Mouse (Mus musculus) ES-E14 (cell line): Measurements from ENCODE around the gene Chd3. TPM values are rescaled to one million over a fixed set of nuclear protein-coding genes. Genes with fewer than 3 reads are reported as not detected.

Experiments used
- DNase-seq: peaks from one replicate; pipeline ENCODE4 v3.0.0-alpha.2; 2013; ENCODE audit warnings: low read depth, low spot score
- H3K27ac ChIP-seq: 2 replicates; pipeline ENCODE4 v1.5.1; 2012; ENCODE audit warnings: low read depth, mild to moderate bottlenecking, low read length, moderate library complexity, mixed read lengths; ENCODE audit not compliant: poor library complexity, insufficient read depth, severe bottlenecking
- H3K36me3 ChIP-seq: 2 replicates; pipeline ENCODE4 v1.6.1; 2012; ENCODE audit warnings: mild to moderate bottlenecking, low read length, moderate library complexity, mixed read lengths; ENCODE audit not compliant: control insufficient read depth, poor library complexity, insufficient read depth, severe bottlenecking
- H3K4me1 ChIP-seq, 2 experiments: fragments of 150-350 bp in 1 of 2; sonication (generic) in 1 of 2; 2 replicates each; pipeline ENCODE4 v1.6.1; 2012; ENCODE audit warnings: low read length in 2 of 2, mild to moderate bottlenecking in 1 of 2, mixed read lengths in 1 of 2; ENCODE audit not compliant: control insufficient read depth in 2 of 2, insufficient read depth in 2 of 2, poor library complexity in 1 of 2
- H3K4me3 ChIP-seq, 2 experiments: fragments of 150-350 bp in 1 of 2; sonication (generic) in 1 of 2; 2 replicates each; pipeline ENCODE4 v1.5.1; 2012; ENCODE audit warnings: low read length in 2 of 2, low read depth in 1 of 2, mild to moderate bottlenecking in 1 of 2, mixed read lengths in 1 of 2; ENCODE audit not compliant: insufficient read depth in 1 of 2, poor library complexity in 1 of 2, severe bottlenecking in 1 of 2
- H3K9ac ChIP-seq: 2 replicates; pipeline ENCODE4 v1.6.1; 2012; ENCODE audit warnings: low read depth, mild to moderate bottlenecking, low read length, mixed read lengths; ENCODE audit not compliant: poor library complexity, insufficient read depth, severe bottlenecking
- H3K9me3 ChIP-seq: fragments of 150-350 bp; sonication (generic); 2 replicates; pipeline ENCODE4 v1.6.1; 2012; ENCODE audit warnings: low read depth, mild to moderate bottlenecking, low read length; ENCODE audit not compliant: control insufficient read depth, insufficient read depth
- CHD2 ChIP-seq: IDR thresholded peaks from 2 replicates; pipeline ENCODE4 v1.6.1; 2014; ENCODE audit warnings: mild to moderate bottlenecking, low read depth, low read length, inconsistent platforms
- HCFC1 ChIP-seq: IDR thresholded peaks from 2 replicates; pipeline ENCODE4 v1.6.1; 2012; ENCODE audit warnings: low read length, inconsistent platforms, borderline replicate concordance; ENCODE audit not compliant: insufficient read depth
- MAFK ChIP-seq: IDR thresholded peaks from 2 replicates; pipeline ENCODE4 v1.6.1; 2014; ENCODE audit warnings: mild to moderate bottlenecking, low read depth, low read length, inconsistent platforms; ENCODE audit not compliant: insufficient read depth
- ZC3H11A ChIP-seq: IDR thresholded peaks from 2 replicates; pipeline ENCODE4 v1.6.1; 2012; ENCODE audit warnings: low read depth, mild to moderate bottlenecking, inconsistent platforms, low read length, borderline replicate concordance
- ZNF384 ChIP-seq: IDR thresholded peaks from 2 replicates; pipeline ENCODE4 v1.6.1; 2012; ENCODE audit warnings: low read depth, low read length, inconsistent platforms
- in situ Hi-C, 2 experiments: fragments of 600-800 bp; cut with MboI; formaldehyde crosslinking; loops; one replicate each; pipeline ENCODE4 v1.15.1; 2025; ENCODE audit warnings: low sequenced_read_pairs in 2 of 2, inconsistent platforms in 1 of 2; ENCODE audit not compliant: unreplicated experiment in 2 of 2
- total RNA-seq: library from RNA; depleted of rRNA; stranded (reverse); fragments of 300-350 nt; gene quantifications from 2 replicates; pipeline ENCODE4 v1.2.3, GENCODE M21; 2012

The Chd3 gene
- total RNA-seq, 1 experiment: 27.0 TPM

DNA sequence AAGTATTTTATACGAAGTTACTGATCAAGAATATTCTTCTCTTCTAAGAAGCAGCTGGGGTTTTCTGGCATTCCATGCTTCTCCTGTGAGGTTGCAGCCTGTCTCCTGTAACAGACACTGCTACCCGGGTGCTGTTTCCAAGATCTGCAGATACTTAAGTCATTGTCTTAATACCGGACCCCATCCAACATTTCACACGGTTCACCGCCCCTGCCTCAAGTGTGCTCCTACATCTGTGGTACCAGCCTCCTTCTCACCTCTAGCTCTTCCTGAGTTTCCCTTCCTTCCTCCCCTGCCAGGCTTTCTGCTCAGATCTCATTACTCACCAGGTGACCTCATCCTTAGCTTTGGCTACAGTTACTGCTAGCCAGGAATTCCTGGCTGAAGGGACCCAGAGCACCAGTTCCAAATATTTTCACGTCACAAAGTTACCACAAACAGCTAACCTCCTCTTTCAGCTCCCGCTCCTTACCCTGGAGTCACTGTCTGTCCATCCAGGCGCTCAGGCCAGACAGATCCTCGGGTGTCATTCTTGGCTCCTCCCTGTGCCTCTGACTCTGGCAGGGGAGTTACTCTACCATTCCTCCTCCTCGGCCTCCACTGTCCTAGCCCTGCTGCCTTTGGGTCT lies 13.4 kb upstream of the Chd3 start:
- H3K4me1 ChIP-seq: no peaks in the 10 kb centered on the region
- TF ChIP-seq MAFK: no peak
- no peak for TF ChIP-seq ZNF384
- TF ChIP-seq HCFC1: no peak
- no peak for TF ChIP-seq ZC3H11A
- no peak for TF ChIP-seq CHD2
- no peak overlapping the region for H3K27ac ChIP-seq
- in situ Hi-C loops: loop anchor here (5.0 to 10.0 kb wide), 2 partner anchors 115 to 118 kb away; no protein-coding TSS in a partner anchor
- H3K36me3 ChIP-seq: no peaks in the 10 kb centered on the region
- no peak overlapping the region for H3K9ac ChIP-seq
- H3K4me3 ChIP-seq: no peak overlapping the region
- DNase-seq: no peak
- H3K9me3 ChIP-seq: no peaks in the 10 kb centered on the region

DNA sequence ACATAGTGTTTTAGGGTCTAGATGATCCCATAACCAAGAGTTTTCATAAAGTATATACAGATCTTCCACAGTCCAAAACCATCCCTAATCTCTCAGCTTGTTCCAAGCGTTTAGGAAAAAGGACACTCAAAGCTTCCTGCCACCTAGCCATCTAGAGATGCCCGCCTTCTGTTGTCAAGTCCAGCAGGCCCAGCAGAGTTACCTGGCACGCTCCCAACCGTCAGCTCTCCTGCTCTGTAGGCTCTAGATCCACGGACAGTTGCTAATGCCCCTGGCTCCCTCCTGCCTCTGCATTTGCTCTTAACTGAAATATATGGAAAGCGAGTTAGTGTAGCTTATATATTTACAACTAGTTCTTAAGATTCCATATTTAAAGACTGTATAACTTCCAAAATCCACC lies 12.2 kb upstream of the Chd3 start:
- DNase-seq: no peak
- Histone ChIP-seq H3K4me3 (no peak overlapping the region), H3K9ac (no peak overlapping the region), H3K36me3 (no peaks in the 10 kb centered on the region), H3K4me1 (no peaks in the 10 kb centered on the region), H3K27ac (no peak overlapping the region), H3K9me3 (no peaks in the 10 kb centered on the region)
- TF ChIP-seq ZC3H11A: no peak
- no peak for TF ChIP-seq MAFK
- TF ChIP-seq ZNF384: no peak
- no peak for TF ChIP-seq HCFC1
- TF ChIP-seq CHD2: no peak
- in situ Hi-C loops: loop anchor here (5.0 to 10.0 kb wide), 2 partner anchors 114 to 117 kb away; no protein-coding TSS in a partner anchor

DNA sequence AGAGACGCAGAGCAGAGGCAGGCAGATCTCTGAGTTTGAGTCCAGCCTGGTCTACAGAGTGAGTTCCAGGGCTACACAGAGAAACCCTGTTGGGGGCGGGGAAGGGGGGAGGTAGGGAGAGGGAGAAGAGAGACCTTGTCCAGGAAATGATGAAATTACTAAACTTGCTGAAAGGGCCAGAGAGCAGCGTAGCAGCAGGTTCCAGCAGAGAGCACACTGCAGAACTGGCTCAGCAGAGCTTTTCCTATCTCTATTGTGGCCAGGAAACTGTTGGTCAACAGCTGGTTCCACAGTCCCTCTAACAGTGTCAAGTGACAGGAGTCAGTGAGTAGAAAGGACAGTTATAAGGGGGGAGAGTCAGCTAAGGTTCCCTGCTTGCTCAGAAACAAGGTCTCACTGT lies 10.4 kb upstream of the Chd3 start:
- no peak for DNase-seq
- Histone ChIP-seq H3K9me3 (no peaks in the 10 kb centered on the region), H3K4me3 (no peak overlapping the region), H3K4me1 (no peaks in the 10 kb centered on the region), H3K9ac (no peak overlapping the region), H3K27ac (no peak overlapping the region), H3K36me3 (no peaks in the 10 kb centered on the region)
- no peak for TF ChIP-seq MAFK
- no peak for TF ChIP-seq ZC3H11A
- TF ChIP-seq ZNF384: no peak
- no peak for TF ChIP-seq HCFC1
- no peak for TF ChIP-seq CHD2
- in situ Hi-C loops: no loop called here

DNA sequence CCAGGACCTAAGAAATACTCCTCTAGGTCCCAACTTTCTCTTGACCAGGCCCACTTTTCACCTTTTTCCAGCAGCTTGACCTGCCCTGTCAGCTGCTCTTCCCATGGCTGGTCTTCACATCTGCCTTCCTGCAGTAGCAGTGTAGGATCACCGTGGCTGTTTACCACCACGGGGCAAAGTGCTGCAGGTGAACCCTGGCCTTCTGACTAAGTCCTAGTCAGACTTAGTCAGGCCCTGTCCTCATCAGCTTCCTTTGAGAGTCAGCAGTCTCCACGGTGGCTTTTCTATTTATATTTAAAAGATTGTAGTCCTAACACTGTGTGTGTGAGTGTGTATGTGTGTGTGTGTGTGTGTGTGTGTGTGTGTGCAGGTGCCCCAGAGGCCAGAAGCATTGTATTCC lies 8.6 kb upstream of the Chd3 start:
- H3K9ac ChIP-seq: no peak overlapping the region
- in situ Hi-C loops: no loop called here
- no peaks in the 10 kb centered on the region for H3K9me3 ChIP-seq
- H3K4me3 ChIP-seq: no peak overlapping the region
- H3K4me1 ChIP-seq: no peaks in the 10 kb centered on the region
- H3K27ac ChIP-seq: no peak overlapping the region
- no peak for DNase-seq
- TF ChIP-seq HCFC1 (no peak), CHD2 (no peak), ZNF384 (no peak), MAFK (no peak)
- no peaks in the 10 kb centered on the region for H3K36me3 ChIP-seq

DNA sequence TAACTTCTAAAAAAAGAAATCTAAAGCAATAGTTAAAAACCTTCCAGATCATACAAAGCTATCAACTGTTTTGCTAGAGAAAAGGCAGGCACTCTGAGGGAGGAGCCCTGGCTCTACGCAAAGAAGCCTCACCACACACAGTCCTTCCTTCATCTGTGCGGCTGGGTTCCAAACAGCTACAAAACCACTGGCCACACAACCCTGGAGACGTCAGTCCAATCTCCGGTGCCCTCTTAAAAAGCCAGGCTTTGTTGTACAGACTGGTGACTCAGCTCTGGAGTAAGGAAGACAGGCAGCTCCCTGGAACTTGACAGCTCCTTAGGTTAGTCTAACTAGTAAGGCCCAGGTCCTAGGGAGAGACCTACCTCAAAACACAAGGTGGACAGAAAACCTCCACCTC lies 6.4 kb upstream of the Chd3 start:
- no peak overlapping the region for H3K4me3 ChIP-seq
- H3K4me1 ChIP-seq: peaks cover 0 to 8% of the 10 kb centered on the region in 2 experiments; a peak in 2 of 4 replicates
- in situ Hi-C loops: no loop called here
- H3K36me3 ChIP-seq: no peaks in the 10 kb centered on the region
- TF ChIP-seq ZC3H11A: no peak
- TF ChIP-seq HCFC1: no peak
- TF ChIP-seq CHD2: no peak
- TF ChIP-seq MAFK: no peak
- TF ChIP-seq ZNF384: no peak
- no peak overlapping the region for H3K9ac ChIP-seq
- no peak overlapping the region for H3K27ac ChIP-seq
- H3K9me3 ChIP-seq: no peaks in the 10 kb centered on the region
- DNase-seq: no peak
